Mouse (Mus musculus): ENCODE data around the gene Ms4a10.

DNA sequence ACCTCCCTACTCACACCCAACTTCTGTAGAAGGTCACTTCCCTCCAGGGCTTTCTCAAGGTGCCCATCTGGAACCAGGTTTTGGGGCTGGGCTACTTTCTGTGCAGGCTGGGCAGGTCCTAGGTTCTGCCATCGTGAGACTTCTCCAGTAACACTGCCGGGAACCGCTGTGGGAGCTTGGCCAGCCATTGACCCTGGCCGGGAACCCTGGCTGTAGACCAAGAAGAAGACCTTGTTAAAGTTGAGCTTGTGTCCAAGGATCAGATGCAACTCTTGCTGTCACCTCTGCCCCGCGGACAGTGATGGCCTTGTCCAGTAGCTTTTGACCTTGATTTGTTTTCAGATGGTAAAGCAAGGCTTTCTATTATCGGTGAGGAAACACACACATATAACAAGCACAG is 5.9 kb downstream of the Ms4a10 start:
- TF ChIP-seq ZNF384 (IDR thresholded peaks at IDR 0.05; ENCODE audit: low read depth, low read length) (no peak), MAFK (IDR thresholded peaks at IDR 0.05; ENCODE audit: insufficient read depth, low read depth, low read length) (no peak), ZC3H11A (IDR thresholded peaks at IDR 0.05; ENCODE audit: borderline replicate concordance, low read depth, low read length) (no peak), HCFC1 (IDR thresholded peaks at IDR 0.05; ENCODE audit: borderline replicate concordance, insufficient read depth, low read length) (no peak), CHD2 (IDR thresholded peaks at IDR 0.05; ENCODE audit: low read depth, low read length) (no peak)

All from ES-E14 (cell line).